Mouse (Mus musculus) heart, embryonic 12.5 days (tissue): ENCODE measurements at regions not wholly inside any gene's neighbourhood (a gene's known extent, or its start where the extent isn't known, plus 50 kb on each side); places are given as distances from the start of the nearest gene placed in this dataset.

Experiments
- ATAC-seq: fragments of 200-750 bp; cut with Nextera tagmentation; 2 replicates; pipeline ENCODE4 v1.8.0; 2017; ENCODE audit warnings: moderate TSS enrichment, moderate library complexity; ENCODE audit not compliant: insufficient number of reproducible peaks, low FRiP score
- H3K27ac ChIP-seq: fragments of 300-500 bp; sonication (generic); 2 replicates; pipeline ENCODE4 v1.5.1; 2016; ENCODE audit warnings: mild to moderate bottlenecking, moderate library complexity; ENCODE audit not compliant: poor library complexity, severe bottlenecking
- H3K27me3 ChIP-seq: fragments of 300-500 bp; sonication (generic); replicated peaks from 2 replicates; pipeline ENCODE4 v1.6.1; 2016; ENCODE audit warnings: mild to moderate bottlenecking, moderate library complexity
- H3K36me3 ChIP-seq: fragments of 300-500 bp; sonication (generic); 2 replicates; pipeline ENCODE4 v1.6.1; 2016; ENCODE audit warnings: mild to moderate bottlenecking, moderate library complexity
- H3K4me1 ChIP-seq: fragments of 300-500 bp; sonication (generic); replicated peaks from 2 replicates; pipeline ENCODE4 v1.6.1; 2016; ENCODE audit warnings: mild to moderate bottlenecking
- H3K4me2 ChIP-seq: fragments of 300-500 bp; sonication (generic); 2 replicates; pipeline ENCODE4 v1.6.1; 2016; ENCODE audit warnings: mild to moderate bottlenecking, moderate library complexity
- H3K4me3 ChIP-seq: fragments of 300-500 bp; sonication (generic); 2 replicates; pipeline ENCODE4 v1.5.1; 2016; ENCODE audit warnings: mild to moderate bottlenecking
- H3K9ac ChIP-seq: fragments of 300-500 bp; sonication (generic); 2 replicates; pipeline ENCODE4 v1.6.1; 2016; ENCODE audit warnings: mild to moderate bottlenecking, moderate library complexity
- H3K9me3 ChIP-seq: fragments of 300-500 bp; sonication (generic); replicated peaks from 2 replicates; pipeline ENCODE4 v1.6.1; 2016; ENCODE audit warnings: mild to moderate bottlenecking, moderate library complexity
- WGBS: fragments of 180-500 bp; shearing (Covaris S2); methylation state at CpG from one replicate; pipeline ENCODE4 v1.1.7; 2016; 5-methylcytosine and 5-hydroxymethylcytosine counted together

DNA sequence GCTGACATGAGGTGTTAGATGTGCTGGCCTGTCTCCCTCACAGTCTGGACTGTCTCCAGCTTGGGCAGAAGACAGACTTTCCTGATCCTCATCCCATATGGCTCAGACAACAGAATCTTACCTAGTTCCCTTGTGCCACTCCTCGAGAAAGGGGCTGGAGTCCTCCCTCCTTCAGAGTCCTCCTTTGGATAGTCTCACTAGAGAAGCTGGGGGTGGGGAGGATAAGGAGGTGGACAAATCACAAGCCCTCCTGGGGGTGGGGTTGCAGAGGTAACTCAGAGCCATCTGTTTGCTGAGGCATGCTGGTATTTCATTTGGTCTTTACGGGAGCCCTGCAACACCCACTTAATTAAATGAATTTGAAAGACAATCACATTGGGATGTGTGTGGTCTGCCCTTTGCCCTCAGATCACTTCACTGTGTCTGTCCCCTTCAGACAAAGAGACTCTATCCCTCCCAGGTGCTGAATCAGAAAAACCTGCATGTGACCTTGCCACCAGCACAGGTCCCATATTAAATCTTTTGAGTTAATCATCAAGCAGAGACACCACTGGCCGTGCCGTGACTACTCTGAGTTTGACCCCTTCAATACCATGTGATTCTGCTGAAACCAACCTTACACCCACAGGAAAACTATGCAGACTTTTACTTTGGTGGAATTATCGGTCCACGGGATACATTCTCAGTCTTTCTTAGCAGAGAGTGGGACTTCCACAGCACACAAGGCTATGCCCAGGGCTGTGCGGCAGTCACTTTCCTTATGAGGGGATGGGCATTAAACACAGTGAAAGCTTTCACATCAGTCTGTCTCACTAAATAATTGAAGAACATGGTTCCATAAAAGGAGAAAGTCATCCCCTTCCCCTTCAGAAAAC, 57.7 kb upstream of the Gm11983 start:
- H3K4me1 ChIP-seq = no peaks in the 10 kb centered on the region
- no peaks in the 10 kb centered on the region for H3K36me3 ChIP-seq
- H3K27me3 ChIP-seq = no peaks in the 10 kb centered on the region
- no peak overlapping the region for H3K4me3 ChIP-seq
- H3K27ac ChIP-seq = no peak overlapping the region
- H3K9me3 ChIP-seq = no peaks in the 10 kb centered on the region
- H3K4me2 ChIP-seq = no peak overlapping the region
- no peak overlapping the region for H3K9ac ChIP-seq
- ATAC-seq = no peak
- WGBS = 53% methylated on average over 7 of the region's 7 CpGs

DNA sequence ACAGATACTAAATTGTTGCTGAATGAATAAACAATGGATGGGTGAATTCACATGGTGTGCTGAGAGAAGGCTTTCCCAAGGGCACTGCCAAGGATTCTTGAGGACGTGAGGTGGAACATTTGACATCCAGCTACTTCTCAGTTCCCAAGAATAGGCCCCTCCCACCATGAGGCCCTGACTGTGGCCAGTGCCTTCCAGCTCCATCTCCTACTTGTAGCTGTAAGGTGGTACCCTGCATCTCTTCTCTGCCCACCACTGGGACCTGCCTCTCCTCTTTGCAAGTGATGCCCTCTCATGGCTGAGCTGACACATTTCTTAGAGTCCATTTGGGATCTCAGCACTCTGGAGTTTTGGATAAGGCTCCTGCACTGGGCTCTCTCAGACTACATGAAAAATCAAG, 56.3 kb upstream of the Gm11983 start:
- WGBS = 79% methylated on average over 1 of the region's 1 CpGs
- Histone ChIP-seq H3K4me2 (no peak overlapping the region), H3K27me3 (no peaks in the 10 kb centered on the region), H3K4me3 (no peak overlapping the region), H3K4me1 (no peaks in the 10 kb centered on the region), H3K27ac (no peak overlapping the region), H3K9ac (no peak overlapping the region), H3K36me3 (no peaks in the 10 kb centered on the region), H3K9me3 (no peaks in the 10 kb centered on the region)
- ATAC-seq = no peak

DNA sequence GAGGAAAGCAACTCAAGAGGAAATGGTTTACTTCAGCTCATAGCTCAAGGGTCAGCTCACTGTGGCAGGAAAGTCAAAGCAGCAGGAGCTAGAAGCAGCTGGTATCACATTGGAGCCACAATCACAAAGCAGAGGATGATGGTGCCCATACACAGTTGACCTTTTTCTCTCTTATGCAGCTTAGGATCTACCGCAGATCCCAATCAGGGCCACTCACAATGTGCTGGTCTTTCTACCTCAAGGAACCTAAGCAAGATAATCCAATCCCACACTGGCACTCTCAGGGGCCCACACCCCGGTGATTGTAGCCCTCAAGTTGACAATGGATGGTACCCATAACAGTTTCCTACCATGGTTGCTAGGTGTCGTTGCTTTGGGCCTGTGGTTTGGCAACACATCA, 55.6 kb upstream of the Gm11983 start:
- Histone ChIP-seq H3K27me3 (no peaks in the 10 kb centered on the region), H3K4me3 (no peak overlapping the region), H3K4me2 (no peak overlapping the region), H3K9me3 (no peaks in the 10 kb centered on the region), H3K9ac (no peak overlapping the region), H3K4me1 (no peaks in the 10 kb centered on the region), H3K36me3 (no peaks in the 10 kb centered on the region), H3K27ac (no peak overlapping the region)
- ATAC-seq = no peak
- 88% methylated on average over 3 of the region's 3 CpGs for WGBS

DNA sequence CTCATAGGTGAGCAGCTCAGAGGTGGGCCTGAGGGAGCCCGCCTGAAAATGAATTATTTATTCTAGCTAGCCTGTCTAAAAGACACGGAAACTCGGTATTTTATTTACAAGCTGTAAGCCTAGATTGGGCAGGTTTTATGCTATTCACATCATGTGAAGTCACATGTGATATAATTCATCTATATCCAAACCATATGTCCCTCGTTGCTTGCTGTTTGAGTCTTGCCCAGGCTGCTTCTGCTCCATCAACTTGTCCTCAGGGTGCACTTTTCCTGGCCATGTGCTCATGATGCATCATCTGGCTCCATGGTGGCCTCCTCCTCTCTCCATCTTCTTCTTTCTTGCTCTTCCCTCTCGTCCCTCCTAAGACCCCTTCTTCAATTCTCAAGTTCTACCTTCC, 53.0 kb upstream of the Gm11983 start:
- H3K4me3 ChIP-seq = no peak overlapping the region
- no peak for ATAC-seq
- 74% methylated on average over 5 of the region's 5 CpGs for WGBS

DNA sequence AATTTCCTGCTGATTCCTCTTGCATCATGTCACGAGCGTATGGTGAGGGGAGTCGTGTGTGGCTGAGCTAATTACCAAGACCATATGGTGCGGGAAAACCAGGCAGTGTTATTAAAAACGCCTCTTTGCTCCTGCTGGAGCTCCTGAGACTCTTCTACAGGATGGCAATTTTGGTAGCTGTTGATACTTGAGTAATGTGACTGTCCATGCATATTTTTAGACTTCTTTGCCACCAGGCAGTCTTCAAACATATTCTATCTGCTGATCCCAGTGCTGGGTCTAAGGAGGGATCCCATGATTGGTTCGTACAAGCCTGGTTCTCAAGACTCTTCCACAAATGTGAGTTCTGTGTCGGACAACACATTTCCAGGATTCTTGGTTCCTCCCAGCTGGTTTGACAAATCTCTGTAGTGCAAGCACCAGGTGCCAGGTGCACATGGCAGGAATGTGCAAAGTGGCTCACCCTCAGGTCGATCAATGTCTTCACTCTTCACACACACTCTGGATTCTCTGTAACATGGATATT, 52.3 kb upstream of the Gm11983 start:
- H3K27ac ChIP-seq = no peak overlapping the region
- no peak overlapping the region for H3K4me2 ChIP-seq
- ATAC-seq = no peak
- no peaks in the 10 kb centered on the region for H3K9me3 ChIP-seq
- H3K27me3 ChIP-seq = no peaks in the 10 kb centered on the region
- no peaks in the 10 kb centered on the region for H3K4me1 ChIP-seq
- H3K4me3 ChIP-seq = no peak overlapping the region
- H3K9ac ChIP-seq = no peak overlapping the region
- no peaks in the 10 kb centered on the region for H3K36me3 ChIP-seq
- WGBS = 80% methylated on average over 8 of the region's 8 CpGs

More for the DNA sequence above, 53.0 kb upstream of the Gm11983 start:
- Histone ChIP-seq H3K4me2 (no peak overlapping the region), H3K27me3 (no peaks in the 10 kb centered on the region), H3K4me1 (no peaks in the 10 kb centered on the region), H3K27ac (no peak overlapping the region), H3K36me3 (no peaks in the 10 kb centered on the region), H3K9me3 (no peaks in the 10 kb centered on the region), H3K9ac (no peak overlapping the region)

DNA sequence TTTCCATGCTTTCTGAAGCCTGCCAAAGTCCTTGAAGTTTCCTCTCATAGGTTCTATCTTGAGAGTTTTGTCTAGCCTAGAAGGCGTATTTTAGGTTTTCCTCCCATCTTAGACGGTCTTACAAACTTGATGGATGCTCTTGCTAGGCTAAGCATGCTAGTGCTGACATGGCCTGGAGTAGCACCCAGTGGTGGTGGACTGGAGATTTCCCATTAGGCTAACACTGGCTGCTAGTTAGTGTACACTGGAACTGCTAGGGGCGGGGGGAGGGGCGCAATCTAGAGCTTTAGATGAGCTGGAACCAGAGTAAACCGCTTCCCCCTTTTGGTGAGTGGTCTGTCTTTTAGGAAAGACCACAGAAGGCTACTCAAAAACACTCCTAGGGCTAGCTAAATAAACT, 51.7 kb upstream of the Gm11983 start:
- H3K9ac ChIP-seq = no peak overlapping the region
- no peaks in the 10 kb centered on the region for H3K4me1 ChIP-seq
- no peak overlapping the region for H3K27ac ChIP-seq
- no peak overlapping the region for H3K4me3 ChIP-seq
- H3K36me3 ChIP-seq = no peaks in the 10 kb centered on the region
- H3K27me3 ChIP-seq = no peaks in the 10 kb centered on the region
- H3K9me3 ChIP-seq = no peaks in the 10 kb centered on the region
- 83% methylated on average over 5 of the region's 5 CpGs for WGBS
- H3K4me2 ChIP-seq = no peak overlapping the region
- ATAC-seq = no peak
